Mouse (Mus musculus): ENCODE results near the gene Lin7c. TPM values are rescaled to one million over a fixed set of nuclear protein-coding genes. Genes with fewer than 3 reads are reported as not detected.

The Lin7c gene
- polyA plus RNA-seq (2014; fragmentation: Illumina TruSeq; extraction: RNeasy Lipid Tissue Mini Kit (QIAGEN cat#74804); ENCODE audit: low read depth, low replicate concordance): 211 TPM

DNA sequence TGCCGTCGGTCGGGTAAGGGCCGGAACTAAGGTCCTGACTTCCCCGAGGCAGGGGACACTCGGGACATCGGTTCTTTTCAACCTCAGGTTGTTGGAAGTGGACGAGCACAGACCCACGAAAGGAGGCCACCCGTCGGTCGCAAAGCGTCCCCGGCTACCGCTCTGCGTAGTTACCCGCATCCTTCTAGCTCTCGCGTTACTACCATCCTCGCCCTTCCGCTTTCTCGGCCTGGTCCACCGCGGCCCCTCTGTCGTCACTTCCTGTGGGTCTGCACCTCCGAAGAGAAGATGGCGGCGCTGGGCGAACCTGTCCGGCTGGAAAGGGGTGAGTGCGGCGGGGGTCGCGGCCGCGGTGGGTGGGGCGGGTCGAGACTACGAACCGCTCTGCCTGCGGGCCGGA, at the start of gene Lin7c:
Lin7c (plus strand) TSS at position 257 of the 400 bp plus-strand sequence.

GRCm38 (mm10) chr2:109917496-109918413, 27.1 kb downstream of the Lin7c start, which contains the start of gene Lgr4:
TSS of gene Lgr4 (plus strand) at chr2:109917647.

Other genes with a start within 250 kb of the Lin7c start
- 0.29 TPM for gene Bdnf, start 216.2 kb upstream of the Lin7c start, polyA plus RNA-seq (2014; fragmentation: Illumina TruSeq; extraction: RNeasy Lipid Tissue Mini Kit (QIAGEN cat#74804); ENCODE audit: low read depth, low replicate concordance)
- gene Lgr4, start 26.8 kb downstream of the Lin7c start, polyA plus RNA-seq (2014; fragmentation: Illumina TruSeq; extraction: RNeasy Lipid Tissue Mini Kit (QIAGEN cat#74804); ENCODE audit: low read depth, low replicate concordance): 244 TPM
- 28.1 TPM for gene Ccdc34, start 127.0 kb downstream of the Lin7c start, polyA plus RNA-seq (2014; fragmentation: Illumina TruSeq; extraction: RNeasy Lipid Tissue Mini Kit (QIAGEN cat#74804); ENCODE audit: low read depth, low replicate concordance)

All from adrenal gland, adult 10 weeks (tissue).